Mouse (Mus musculus) heart, postnatal 0 days (tissue): Measurements from ENCODE around the gene Rassf2. TPM values are rescaled to one million over a fixed set of nuclear protein-coding genes. Genes with fewer than 3 reads are reported as not detected.

Source experiments
- ATAC-seq: fragments of 200-750 bp; cut with Nextera tagmentation; 2 replicates; pipeline ENCODE4 v1.8.0; 2017; ENCODE audit warnings: low read depth, moderate number of reproducible peaks, moderate library complexity; ENCODE audit not compliant: insufficient read depth
- DNase-seq: peaks from one replicate; pipeline ENCODE4 v3.0.0-alpha.2; 2016; ENCODE audit warnings: low spot score
- H3K27ac ChIP-seq: fragments of 300-500 bp; sonication (generic); 2 replicates; pipeline ENCODE4 v1.5.1; 2014; ENCODE audit warnings: low read depth, mild to moderate bottlenecking
- H3K27me3 ChIP-seq: fragments of 300-500 bp; sonication (generic); 2 replicates; pipeline ENCODE4 v1.6.1; 2014; ENCODE audit warnings: low read length, mixed read lengths; ENCODE audit not compliant: control insufficient read depth, insufficient read depth
- H3K36me3 ChIP-seq: fragments of 300-500 bp; sonication (generic); replicated peaks from 2 replicates; pipeline ENCODE4 v1.6.1; 2014; ENCODE audit warnings: low read length, mixed read lengths; ENCODE audit not compliant: control insufficient read depth, insufficient read depth
- H3K4me1 ChIP-seq: fragments of 300-500 bp; sonication (generic); 2 replicates; pipeline ENCODE4 v1.6.1; 2014; ENCODE audit warnings: antibody characterized with exemption; ENCODE audit not compliant: control insufficient read depth, insufficient read depth
- H3K4me2 ChIP-seq: fragments of 300-500 bp; sonication (generic); 2 replicates; pipeline ENCODE4 v1.6.1; 2014; ENCODE audit warnings: low read depth, mild to moderate bottlenecking, low read length, moderate library complexity
- H3K4me3 ChIP-seq: fragments of 300-500 bp; sonication (generic); 2 replicates; pipeline ENCODE4 v1.5.1; 2014; ENCODE audit warnings: low read depth, low read length
- H3K9ac ChIP-seq: fragments of 300-500 bp; sonication (generic); replicated peaks from 2 replicates; pipeline ENCODE4 v1.6.1; 2014; ENCODE audit warnings: low read depth, low read length, mixed read lengths
- H3K9me3 ChIP-seq: fragments of 300-500 bp; sonication (generic); replicated peaks from 2 replicates; pipeline ENCODE4 v1.6.1; 2016; ENCODE audit warnings: low read length; ENCODE audit not compliant: control insufficient read depth
- CTCF ChIP-seq: IDR thresholded peaks from 2 replicates; pipeline ENCODE4 v1.5.1; 2016; ENCODE audit warnings: antibody characterized with exemption, control low read depth, low read depth
- EP300 ChIP-seq: IDR thresholded peaks from 2 replicates; pipeline ENCODE4 v1.6.1; 2016; ENCODE audit warnings: antibody characterized with exemption, low read depth
- WGBS: fragments of 180-500 bp; shearing (Covaris S2); extraction: QIAGEN DNeasy Blood & Tissue Kit; methylation state at CpG from one replicate; pipeline ENCODE4 v1.1.7; 2014; 5-methylcytosine and 5-hydroxymethylcytosine counted together
- polyA plus RNA-seq: library from polyadenylated mRNA; unstranded; fragments of >200 nt; fragmentation: Nextera tagmentation; extraction: Ambion mirVana; gene quantifications from 2 replicates; pipeline ENCODE4 v1.2.1, GENCODE M21; 2015
- total RNA-seq: library from RNA; depleted of rRNA; stranded (reverse); fragments of >200 nt; gene quantifications from 2 replicates; pipeline ENCODE4 v1.2.3, GENCODE M21; 2014; ENCODE audit warnings: low replicate concordance

Rassf2 gene
- total and polyA plus RNA-seq, 2 experiments from 2014 or later, result 2.7 to 5.2 TPM

GRCm38 (mm10) chr2:132044320-132045274 lies 14.5 kb upstream of the Rassf2 start:
- WGBS, result 86% methylated on average over 15 of the region's 15 CpGs

GRCm38 (mm10) chr2:132043101-132043621 lies 13.1 kb upstream of the Rassf2 start:
- Histone ChIP-seq H3K4me3 (peak overlapping the region; percentile 10; the same call in 1 of the 2 replicates), H3K27ac (peak overlapping the region; percentile 72), H3K4me2 (peak overlapping the region; percentile 43), H3K9ac (no peak overlapping the region; the same call in 1 of the 2 replicates), H3K27me3 (no peaks in the 10 kb centered on the region), H3K9me3 (no peaks in the 10 kb centered on the region), H3K4me1 (peaks cover 13% of the 10 kb centered on the region; the same call in 1 of the 2 replicates), H3K36me3 (no peaks in the 10 kb centered on the region)
- DNase-seq (peak; percentile 77), ATAC-seq (peak; percentile 89)
- 11% methylated on average over 13 of the region's 13 CpGs for WGBS
- TF ChIP-seq EP300 (no peak), CTCF (no peak)

More at GRCm38 (mm10) chr2:132044320-132045274, 14.5 kb upstream of the Rassf2 start:
- no peaks in the 10 kb centered on the region for H3K36me3 ChIP-seq
- H3K4me1 ChIP-seq, result peaks cover 13% of the 10 kb centered on the region; the same call in 1 of the 2 replicates
- TF ChIP-seq CTCF (no peak), EP300 (no peak)
- H3K27me3 ChIP-seq, result no peaks in the 10 kb centered on the region
- ATAC-seq (no peak), DNase-seq (no peak)
- H3K9me3 ChIP-seq, result no peaks in the 10 kb centered on the region
- H3K4me3 ChIP-seq, result no peak overlapping the region
- no peak overlapping the region for H3K4me2 ChIP-seq
- no peak overlapping the region for H3K9ac ChIP-seq
- H3K27ac ChIP-seq, result no peak overlapping the region

GRCm38 (mm10) chr2:132039894-132040293 lies 9.8 kb upstream of the Rassf2 start:
- no peak for TF ChIP-seq EP300
- no peak for TF ChIP-seq CTCF
- no peak overlapping the region for H3K4me2 ChIP-seq
- ATAC-seq (no peak), DNase-seq (no peak)
- H3K36me3 ChIP-seq, result no peaks in the 10 kb centered on the region
- no peaks in the 10 kb centered on the region for H3K9me3 ChIP-seq
- 49% methylated on average over 7 of the region's 7 CpGs for WGBS
- no peak overlapping the region for H3K9ac ChIP-seq
- H3K27ac ChIP-seq, result no peak overlapping the region
- no peaks in the 10 kb centered on the region for H3K27me3 ChIP-seq
- no peak overlapping the region for H3K4me3 ChIP-seq
- peaks cover 13% of the 10 kb centered on the region; the same call in 1 of the 2 replicates for H3K4me1 ChIP-seq

- no peaks in the 10 kb centered on the region for H3K36me3 ChIP-seq
- WGBS, result 71% methylated on average over 5 of the region's 5 CpGs
- H3K9ac ChIP-seq, result no peak overlapping the region
- no peak overlapping the region for H3K27ac ChIP-seq
- H3K4me1 ChIP-seq, result no peaks in the 10 kb centered on the region
- no peaks in the 10 kb centered on the region for H3K27me3 ChIP-seq
- TF ChIP-seq CTCF (no peak), EP300 (no peak)
- DNase-seq, result no peak
- ATAC-seq, result no peak
- no peaks in the 10 kb centered on the region for H3K9me3 ChIP-seq
- no peak overlapping the region for H3K4me3 ChIP-seq
- no peak overlapping the region for H3K4me2 ChIP-seq
Observed at GRCm38 (mm10) chr2:132036326-132036725, 6.3 kb upstream of the Rassf2 start.

- Histone ChIP-seq H3K36me3 (no peaks in the 10 kb centered on the region), H3K9ac (no peak overlapping the region), H3K27ac (peak overlapping the region; percentile 49; the same call in 1 of the 2 replicates), H3K4me2 (no peak overlapping the region), H3K4me3 (no peak overlapping the region), H3K4me1 (no peaks in the 10 kb centered on the region; the same call in 1 of the 2 replicates), H3K27me3 (no peaks in the 10 kb centered on the region), H3K9me3 (no peaks in the 10 kb centered on the region)
- DNase-seq (no peak), ATAC-seq (no peak)
- WGBS, result 74% methylated on average over 11 of the region's 11 CpGs
- TF ChIP-seq EP300 (no peak), CTCF (no peak)
Observed at GRCm38 (mm10) chr2:132035470-132035835, 5.4 kb upstream of the Rassf2 start.
